Mouse (Mus musculus): Measurements from ENCODE around the gene Psmd13.

Gene Psmd13

GRCm38 (mm10) chr7:140942811-140943210 lies 61.0 kb downstream of the Psmd13 start:
- DNase-seq (ENCODE audit: low read depth, low spot score): no peak

GRCm38 (mm10) chr7:140943356-140943755 lies 61.6 kb downstream of the Psmd13 start:
- DNase-seq (ENCODE audit: low read depth, low spot score): no peak

GRCm38 (mm10) chr7:140944236-140944635 lies 62.5 kb downstream of the Psmd13 start:
- no peak for DNase-seq (ENCODE audit: low read depth, low spot score)

- no peak for DNase-seq (ENCODE audit: low read depth, low spot score)
Observed at GRCm38 (mm10) chr7:140945247-140945646, 63.5 kb downstream of the Psmd13 start.

- DNase-seq (ENCODE audit: low read depth, low spot score): no peak
Observed at GRCm38 (mm10) chr7:140946311-140946710, 64.5 kb downstream of the Psmd13 start.

GRCm38 (mm10) chr7:140946980-140947379 lies 65.2 kb downstream of the Psmd13 start:
- DNase-seq (ENCODE audit: low read depth, low spot score): no peak

GRCm38 (mm10) chr7:140948161-140948560 lies 66.4 kb downstream of the Psmd13 start:
- DNase-seq (ENCODE audit: low read depth, low spot score): no peak

All from ZHBTc4 (cell line).